Mouse (Mus musculus): Measurements from ENCODE around the gene Spg7. TPM values are rescaled to one million over a fixed set of nuclear protein-coding genes. Genes with fewer than 3 reads are reported as not detected.
"Not testable (repeated sequence)": the region's sequence is repeated elsewhere in the genome, so short reads cannot be mapped to it uniquely, and the experiment has no call there.

Gene Spg7
- total RNA-seq (2021): 10 to 100 TPM; 75.5 to 76.9 TPM
- long read RNA-seq, experiment 1, transcript Spg7-209 (17 exons, 2,896 nt): major isoform, 112 of 135 reads
- long read RNA-seq, experiment 1, partial matches to known transcripts: 9 of 135 reads
- long read RNA-seq, experiment 1, other reads (novel, unspliced or antisense): 14 of 135 reads
- long read RNA-seq, experiment 2, transcript Spg7-209 (17 exons, 2,896 nt): major isoform, 107 of 147 reads
- long read RNA-seq, experiment 2, partial matches to known transcripts: 14 of 147 reads
- long read RNA-seq, experiment 2, other reads (novel, unspliced or antisense): 25 of 147 reads

DNA sequence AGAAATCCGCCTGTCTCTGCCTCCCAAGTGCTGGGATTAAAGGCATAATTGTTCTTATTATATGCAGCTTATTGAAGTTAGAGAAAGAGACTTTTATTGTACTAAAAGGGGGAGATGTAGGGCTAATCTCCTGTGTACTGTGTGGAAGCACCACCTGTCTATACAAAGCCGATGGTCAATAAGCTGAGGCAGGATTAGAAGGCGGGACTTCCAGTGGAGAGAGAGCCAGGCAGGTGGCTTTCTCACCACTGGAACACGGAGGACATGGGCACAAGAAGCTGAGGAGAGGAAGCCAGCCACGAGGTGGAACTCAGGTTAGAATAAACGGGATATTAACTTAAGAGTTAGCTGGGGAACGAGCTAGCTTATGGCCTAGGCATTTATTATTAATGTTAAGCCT is at the start of gene Spg7:
Gene Spg7 (plus strand): TSS at position 222 of the 400 bp plus-strand sequence.
- DNase-seq: no peak
- intact Hi-C loops (cut with DNase I): no loop called here

DNA sequence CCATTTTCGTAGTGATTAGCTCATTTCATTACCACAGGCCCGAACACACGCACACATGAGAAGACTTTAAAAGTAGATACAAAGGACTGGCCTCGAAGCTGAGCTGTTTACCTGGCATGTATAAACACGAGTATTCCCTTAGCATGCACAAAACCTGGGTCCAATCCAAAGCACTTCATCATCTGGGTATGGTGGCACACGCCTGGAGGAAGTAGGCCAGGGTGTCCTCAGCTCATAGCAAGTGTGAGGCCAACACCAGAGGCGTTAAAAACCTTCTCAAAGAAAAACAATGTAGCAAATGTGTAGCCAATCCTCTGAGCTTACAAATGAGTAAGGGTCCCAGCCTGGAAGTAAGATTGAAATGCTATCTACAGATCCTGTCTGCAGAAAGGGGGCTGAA is 48.3 kb upstream of the Spg7 start:
- no peak for DNase-seq
- intact Hi-C loops (cut with DNase I): no loop called here

DNA sequence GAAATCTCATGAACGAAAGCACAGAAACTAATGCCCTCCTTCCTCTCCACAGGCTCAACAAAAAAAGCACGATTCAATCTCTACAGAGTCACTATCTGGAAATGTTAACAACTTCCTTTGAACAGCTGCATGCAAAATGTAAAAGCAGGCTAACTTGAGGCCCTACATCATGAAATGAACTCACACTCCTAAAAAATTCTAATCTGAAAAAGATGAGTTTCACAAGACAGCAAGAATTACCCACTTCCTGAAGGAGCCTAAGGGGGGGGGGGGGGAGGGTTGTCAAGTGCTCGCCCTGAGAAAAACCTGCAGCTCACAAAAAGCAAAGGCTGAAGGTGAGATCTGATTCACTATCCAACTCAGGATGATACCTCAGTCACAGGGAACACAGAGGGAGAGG is 47.7 kb upstream of the Spg7 start:
- DNase-seq: no peak
- intact Hi-C loops (cut with DNase I): no loop called here

DNA sequence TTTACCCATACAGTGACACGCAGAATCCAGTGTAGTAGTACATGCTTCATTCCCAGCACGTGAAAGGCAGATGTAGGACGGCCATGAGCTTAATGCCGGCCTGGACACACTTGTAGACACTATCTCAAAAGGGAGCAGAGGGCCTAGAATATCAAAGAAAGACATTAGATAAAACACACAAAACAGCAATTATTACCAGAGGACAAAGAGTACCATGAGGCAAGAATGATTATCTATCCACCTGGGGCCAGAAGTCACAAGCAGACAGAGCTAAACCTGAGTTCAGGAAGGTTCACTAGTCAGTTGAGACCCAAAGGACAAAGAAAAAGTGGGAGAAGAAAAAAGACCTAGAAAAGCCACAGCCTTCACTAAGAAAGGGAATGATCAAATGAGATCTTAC is 45.6 kb upstream of the Spg7 start:
- intact Hi-C loops (cut with DNase I): no loop called here
- DNase-seq: no peak

DNA sequence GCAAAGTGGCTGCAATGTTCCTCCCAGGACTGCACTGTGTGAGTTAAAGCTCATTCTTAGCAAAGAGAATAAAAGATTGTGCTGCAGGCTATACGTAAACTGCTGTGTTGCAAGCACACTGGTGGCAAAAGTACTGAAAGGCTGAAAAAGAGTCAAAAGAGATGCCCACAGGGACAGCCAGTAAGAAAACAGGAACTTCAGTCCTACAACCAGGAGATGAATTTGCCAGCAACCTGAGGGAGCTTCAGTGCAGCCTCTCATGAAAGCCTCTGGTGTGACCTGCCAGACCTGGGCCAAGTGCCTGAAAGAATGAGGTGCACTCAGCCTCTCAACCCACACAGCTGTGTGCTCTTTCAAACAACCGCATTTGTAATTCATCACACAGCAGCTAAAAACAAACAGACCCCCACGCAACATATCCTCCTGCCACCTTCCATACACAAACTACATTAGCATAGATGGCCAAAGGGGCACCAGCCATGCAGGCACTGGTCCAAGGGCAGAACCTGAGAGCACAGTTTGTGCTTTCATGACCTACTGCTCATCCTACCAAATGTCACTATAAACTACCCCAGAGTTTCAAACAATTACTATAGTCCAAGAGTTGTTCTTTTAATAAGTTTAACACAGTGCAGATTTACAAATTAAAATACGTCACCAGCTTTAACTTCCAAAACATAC is 44.1 kb upstream of the Spg7 start:
- no peak for DNase-seq
- intact Hi-C loops (cut with DNase I): no loop called here

DNA sequence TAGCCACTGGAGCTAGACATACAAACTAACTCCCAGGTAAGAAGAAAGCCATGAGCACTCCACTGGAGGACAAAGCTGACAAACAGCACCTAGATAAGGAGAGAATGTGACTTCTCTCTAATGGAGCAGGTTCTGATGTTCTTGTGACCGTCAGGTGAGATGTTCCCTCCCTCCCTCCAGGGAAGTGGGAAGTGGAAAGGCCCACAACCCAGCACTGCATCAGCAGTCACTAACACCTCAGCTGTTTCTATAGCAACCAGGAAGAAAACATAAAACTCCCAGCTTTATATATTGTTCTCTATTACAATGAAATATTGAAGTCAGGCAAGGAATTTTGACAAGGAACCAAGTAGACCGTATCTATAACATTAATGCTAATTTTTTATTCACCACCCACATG is 42.7 kb upstream of the Spg7 start:
- intact Hi-C loops (cut with DNase I): no loop called here

DNA sequence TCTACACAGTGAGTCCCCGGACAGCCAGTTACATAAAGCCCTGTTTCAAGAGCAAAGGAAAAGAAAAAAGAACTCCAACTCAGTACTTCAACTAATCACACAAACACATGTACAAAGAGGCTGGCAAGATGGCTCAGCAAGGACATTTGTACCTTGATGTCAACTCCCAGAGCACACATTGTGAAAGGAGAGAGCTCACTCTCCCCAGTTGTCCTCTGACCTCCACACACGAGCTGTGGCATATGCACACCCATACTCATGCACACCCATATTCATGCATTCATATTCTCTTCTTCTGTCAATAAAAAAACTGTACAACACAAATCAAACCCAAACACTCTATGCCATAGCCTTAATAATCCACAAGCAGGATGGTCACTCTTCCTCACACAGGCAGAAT is 41.9 kb upstream of the Spg7 start:
- DNase-seq: no peak
- intact Hi-C loops (cut with DNase I): no loop called here

More for the DNA sequence above, 42.7 kb upstream of the Spg7 start:
- DNase-seq: no peak

DNA sequence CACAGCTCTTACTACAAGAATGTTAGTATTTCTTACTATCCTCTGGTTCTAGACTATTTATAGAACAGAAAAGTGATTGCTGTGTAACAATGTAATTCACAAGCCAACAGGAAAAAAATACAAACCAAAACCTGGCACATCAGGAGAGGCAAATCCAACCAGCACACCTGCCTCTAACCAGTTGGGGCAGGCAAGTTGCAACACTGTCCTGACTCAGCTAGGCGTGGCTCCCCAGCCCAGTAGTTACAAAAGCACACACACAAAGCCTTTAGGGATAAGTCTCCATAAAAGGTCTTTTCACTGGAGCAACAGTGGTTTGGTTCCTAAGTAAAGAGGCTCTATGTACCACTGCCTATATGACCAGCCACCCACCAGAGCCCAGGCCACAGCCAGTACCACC is 41.5 kb upstream of the Spg7 start:
- intact Hi-C loops (cut with DNase I): no loop called here

DNA sequence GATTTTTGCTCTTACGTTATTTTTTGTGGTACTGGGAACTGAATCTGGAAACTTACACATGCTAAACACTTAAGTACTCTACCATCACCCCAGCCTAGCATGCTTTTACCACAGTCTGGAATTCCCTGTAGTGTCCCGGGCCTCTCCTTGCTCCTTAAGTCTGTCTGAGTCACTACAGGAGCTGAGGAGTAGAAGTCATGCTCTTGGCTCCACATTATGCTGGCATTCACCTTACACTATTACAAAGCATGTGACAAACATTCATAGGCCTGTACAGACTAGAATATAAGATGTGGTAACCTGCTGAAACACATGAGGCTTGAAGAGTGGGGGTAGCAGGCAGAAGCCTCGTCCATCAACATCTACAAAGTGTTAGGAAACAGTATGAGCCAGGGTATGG is 40.0 kb upstream of the Spg7 start:
- no peak for DNase-seq
- intact Hi-C loops (cut with DNase I): no loop called here

More for the DNA sequence above, 41.5 kb upstream of the Spg7 start:
- no peak for DNase-seq

DNA sequence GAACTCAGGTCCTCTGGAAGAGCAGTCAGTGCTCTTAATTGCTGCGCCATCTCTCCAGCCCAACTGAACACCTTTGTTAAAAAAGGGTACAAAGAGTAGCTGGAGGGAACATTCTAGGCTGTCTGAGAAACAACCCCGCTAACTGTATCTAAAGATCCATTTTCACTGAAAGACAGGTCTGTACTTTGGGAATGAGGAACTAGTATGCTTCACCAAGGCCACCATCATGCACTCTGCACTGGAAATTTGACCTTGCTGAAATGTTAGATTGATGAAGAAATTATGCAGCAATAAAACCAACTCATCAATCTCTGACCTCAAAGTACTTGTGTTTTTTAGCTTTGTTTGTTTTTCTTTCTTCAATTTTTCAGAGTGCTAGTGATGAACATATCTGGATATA is 38.5 kb upstream of the Spg7 start:
- DNase-seq: no peak
- intact Hi-C loops (cut with DNase I): no loop called here

DNA sequence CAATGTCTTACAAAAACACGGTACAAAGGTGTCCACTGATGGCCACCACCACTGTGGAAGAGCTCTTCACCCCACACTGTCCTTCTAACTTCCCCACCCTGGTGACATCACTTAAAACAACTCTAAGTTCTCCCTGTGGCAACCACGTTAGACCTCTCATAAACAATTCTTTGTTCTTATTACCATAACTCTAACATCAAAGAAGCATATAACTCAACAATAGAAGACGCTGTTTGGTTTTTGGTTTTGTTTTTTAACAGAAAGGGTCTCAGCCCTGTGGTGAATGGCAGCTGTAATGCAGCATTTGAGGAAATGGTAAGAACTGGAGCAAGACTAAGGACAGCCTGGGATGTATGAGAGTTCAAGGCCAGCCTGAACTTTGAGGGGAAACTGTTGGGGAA is 36.8 kb upstream of the Spg7 start:
- intact Hi-C loops (cut with DNase I): no loop called here
- DNase-seq: no peak

DNA sequence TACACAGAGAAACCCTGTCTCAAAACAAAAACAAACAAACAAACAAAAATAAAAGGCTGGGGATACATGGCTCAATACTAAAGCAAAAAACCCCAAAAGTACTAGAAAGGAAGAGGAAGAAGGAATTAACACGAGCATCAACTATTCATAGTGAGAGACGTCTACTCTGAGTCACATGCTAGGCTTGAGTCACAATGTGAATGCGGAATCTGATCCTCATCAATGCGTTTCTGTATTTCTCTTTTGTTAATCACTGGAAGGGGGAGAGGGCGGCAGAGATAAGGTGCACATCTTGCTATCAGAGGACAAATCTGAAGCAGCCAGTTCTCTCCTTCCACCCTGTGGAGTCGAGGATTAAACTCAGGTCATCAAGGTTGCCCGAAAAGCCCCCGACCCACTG is 35.0 kb upstream of the Spg7 start:
- DNase-seq: no peak

DNA sequence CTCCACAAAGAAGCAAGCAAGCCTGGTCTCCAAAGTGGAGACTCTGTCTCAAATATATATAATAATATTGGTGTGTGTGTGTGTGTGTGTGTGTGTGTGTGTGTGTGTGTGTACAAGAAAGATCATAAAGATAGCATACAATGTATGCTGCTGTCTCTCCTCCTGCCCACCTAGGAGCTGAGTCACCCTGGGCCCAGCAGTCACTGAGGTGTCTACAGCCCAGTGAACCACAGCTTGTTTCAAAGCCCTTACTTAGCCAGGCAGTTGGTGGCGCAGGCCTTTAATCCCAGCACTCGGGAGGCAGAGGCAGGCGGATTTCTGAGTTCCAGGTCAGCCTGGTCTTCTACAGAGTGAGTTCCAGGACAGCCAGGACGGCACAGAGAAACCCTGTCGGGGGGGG is 32.7 kb upstream of the Spg7 start:
- DNase-seq; intact Hi-C loops (cut with DNase I): not testable (repeated sequence)

More for the DNA sequence above, 35.0 kb upstream of the Spg7 start:
- intact Hi-C loops (cut with DNase I): no loop called here

DNA sequence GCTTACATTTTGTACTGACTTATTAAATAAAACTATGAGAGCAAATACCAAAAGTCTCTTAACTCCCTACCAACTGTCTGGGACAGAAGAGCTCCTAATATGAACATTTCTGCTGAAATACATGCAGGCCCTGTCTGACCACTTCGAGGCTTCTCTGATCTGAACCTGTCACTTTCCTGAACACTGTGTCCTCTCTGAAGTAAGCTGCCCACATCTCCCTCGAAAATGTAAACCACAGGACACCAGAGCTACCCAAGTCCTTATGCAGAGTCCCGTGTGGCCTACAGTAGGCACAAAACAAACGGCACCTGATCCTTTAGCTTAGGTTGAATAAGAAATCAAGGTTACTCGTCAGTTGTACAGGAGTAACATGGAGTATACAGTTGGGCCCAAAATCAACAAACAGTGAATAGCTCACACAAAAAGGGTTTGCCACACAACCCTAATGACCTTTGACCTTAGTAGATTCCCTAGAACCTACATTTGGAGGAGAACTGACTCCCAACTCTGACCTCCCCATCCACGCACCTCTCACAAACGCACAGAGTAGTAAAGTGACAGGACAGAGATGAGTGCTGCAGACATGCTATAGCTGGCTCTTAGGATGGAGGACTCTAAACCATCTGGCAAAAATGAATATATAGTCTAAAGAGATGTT is 31.3 kb upstream of the Spg7 start:
- intact Hi-C loops (cut with DNase I): no loop called here
- DNase-seq: no peak

DNA sequence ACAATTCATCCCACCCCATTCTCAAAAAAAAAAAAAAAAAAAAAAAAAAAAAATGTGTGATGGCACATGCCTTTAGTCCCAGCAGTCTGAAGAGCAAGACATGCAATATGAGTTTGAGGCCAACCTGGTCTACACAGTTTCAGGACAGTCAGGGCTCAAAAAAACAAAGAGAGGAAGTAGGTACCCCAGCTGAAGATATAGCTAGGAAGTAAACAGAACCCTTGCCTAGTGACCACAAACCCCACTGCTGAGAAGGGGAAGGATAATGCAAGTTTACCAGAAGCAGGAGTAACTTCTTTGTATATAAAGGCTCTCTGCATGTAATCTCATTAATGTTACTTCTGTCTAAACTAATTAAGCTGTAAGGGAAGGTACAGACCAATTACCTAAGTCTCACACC is 30.0 kb upstream of the Spg7 start:
- intact Hi-C loops (cut with DNase I): no loop called here
- DNase-seq: no peak

DNA sequence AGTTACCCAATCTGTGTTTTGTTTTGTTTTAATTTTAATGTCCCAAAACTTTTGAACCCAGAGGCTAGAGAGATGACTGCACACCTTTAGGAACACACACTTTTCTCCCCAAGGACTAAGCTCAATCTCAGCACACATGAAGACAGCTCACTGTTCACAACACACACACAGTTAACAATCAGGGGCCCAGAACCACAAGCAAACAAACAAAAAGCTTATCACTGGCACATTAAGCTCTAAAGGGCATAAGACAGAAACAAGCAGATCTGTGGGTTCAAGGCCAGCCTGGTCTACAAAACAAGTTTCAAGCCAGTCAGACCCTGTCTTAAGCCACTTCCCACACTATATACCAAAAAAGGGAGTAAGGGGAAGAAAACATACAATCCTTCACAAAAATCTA is 29.3 kb upstream of the Spg7 start:
- intact Hi-C loops (cut with DNase I): no loop called here
- no peak for DNase-seq

DNA sequence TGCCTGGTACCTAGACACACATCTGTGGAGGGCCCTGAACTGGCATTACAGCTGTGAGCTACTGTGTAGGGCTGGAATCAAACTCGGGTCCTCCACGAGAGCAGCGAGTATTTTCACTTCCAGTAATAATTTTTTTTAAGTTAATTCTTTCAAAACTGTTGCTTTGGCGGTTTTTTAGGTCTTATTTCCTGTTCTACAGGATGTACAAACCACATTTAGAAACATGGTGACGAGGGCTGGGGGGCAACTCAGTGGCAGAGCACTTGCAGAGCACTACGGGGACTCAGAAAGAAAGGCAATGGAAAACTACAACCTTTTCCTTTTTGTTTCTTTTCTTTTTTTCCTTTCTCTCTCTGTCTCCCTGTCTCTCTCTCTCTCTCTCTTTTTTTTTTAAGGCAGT is 28.6 kb upstream of the Spg7 start:
- no peak for DNase-seq
- intact Hi-C loops (cut with DNase I): no loop called here

DNA sequence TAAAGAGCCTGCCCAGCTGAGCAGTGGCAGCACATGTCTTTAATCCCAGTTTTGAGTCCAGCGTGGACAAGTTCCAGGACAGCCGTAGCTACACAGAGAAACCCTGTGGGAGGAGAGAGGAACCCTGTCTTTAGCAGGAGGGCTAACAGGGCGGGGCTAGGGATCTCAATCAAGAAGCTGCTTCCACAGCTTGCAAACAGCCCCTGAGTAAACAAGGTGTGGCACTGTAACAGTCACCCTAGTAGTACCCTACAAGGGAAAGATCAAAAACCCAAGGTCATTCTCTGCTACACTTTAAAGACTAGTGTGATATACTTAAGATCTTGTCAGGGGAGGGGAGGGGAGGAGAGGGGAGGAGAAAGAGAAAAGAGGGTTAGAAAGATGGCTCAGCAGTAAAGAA is 25.8 kb upstream of the Spg7 start:
- intact Hi-C loops (cut with DNase I): loop anchor here (5.0 kb wide), 1 partner anchor 45 kb away; no protein-coding TSS in a partner anchor
- peak; percentile 28 to 31 for DNase-seq

DNA sequence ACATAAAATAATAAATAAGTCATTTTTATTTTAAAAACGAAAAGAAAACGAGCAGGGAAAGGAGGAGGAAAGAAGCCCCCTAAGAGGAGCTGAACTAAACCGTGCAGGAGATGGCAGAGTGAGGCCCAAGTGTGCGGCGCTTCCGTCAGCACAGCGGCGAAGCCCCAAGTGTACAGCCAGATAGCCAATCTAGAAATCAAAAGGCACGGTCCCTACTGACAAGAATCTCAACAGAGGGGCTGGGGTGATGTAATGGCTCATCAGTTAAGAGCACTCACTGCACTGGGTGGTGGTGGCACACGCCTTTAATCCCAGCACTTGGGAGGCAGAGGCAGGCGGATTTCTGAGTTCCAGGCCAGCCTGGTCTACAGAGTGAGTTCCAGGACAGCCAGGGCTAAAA is 25.3 kb upstream of the Spg7 start:
- intact Hi-C loops (cut with DNase I): loop anchor here (5.0 kb wide), 1 partner anchor 45 kb away; no protein-coding TSS in a partner anchor

DNA sequence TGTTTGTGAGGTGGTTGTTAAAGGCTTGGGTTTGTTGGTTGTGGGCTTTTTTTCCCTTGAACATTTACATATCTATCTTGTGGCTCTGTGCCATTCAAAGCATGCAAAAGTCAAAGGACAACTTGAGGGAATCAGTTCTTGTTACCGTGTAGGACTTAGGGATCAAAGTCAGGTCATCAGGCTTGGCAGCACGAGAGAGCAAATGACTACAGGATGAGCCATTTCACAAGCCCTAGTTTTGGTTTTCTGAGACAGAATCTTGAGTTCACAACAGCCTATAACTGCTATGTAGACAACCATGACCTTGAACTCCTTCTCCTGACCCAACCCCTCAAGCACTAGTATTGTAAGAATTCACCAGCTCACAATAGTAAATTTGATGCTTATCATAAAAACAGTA is 24.4 kb upstream of the Spg7 start:
- intact Hi-C loops (cut with DNase I): loop anchor here (5.0 kb wide), 1 partner anchor 46 kb away; no protein-coding TSS in a partner anchor
- no peak for DNase-seq

More for the DNA sequence above, 25.3 kb upstream of the Spg7 start:
- no peak for DNase-seq

DNA sequence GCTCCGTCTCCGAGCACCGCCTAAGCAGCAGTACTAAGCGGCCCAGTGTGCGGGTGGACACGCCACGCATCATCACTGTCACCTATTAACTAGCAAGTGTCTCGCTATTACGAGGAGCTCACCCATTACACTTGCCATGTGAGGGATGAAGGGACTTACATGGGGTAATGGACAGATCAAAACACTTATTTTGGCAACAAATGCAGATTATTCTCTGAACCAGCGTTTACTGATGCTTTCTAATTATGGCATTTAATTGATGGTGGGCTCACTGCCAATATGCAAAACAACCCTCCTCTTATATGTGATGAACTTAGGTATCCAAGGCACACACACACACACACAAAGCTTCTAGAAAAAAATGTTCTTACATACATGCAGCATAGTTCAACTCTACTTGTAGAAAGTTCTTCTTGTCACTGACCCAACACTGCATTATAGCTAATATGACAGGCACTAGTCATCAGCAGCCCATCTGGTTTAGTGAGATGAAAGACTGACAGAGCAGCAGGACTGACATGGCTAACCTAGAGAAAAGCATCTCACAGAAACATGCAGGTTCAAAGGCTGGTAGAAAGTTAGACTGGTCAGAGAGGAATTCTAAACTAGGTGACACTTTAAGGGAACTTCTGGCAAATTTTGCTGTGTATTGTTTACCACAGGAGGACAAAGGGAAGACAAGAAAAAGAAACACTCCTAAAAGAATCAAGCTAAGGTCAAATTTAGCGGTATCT is 23.2 kb upstream of the Spg7 start:
- DNase-seq: no peak
- intact Hi-C loops (cut with DNase I): loop anchor here (2.0 to 5.0 kb wide), 3 partner anchors 47 to 63 kb away; partner anchors contain the start of gene Rpl13

Data from heart, postnatal 14 days (tissue).